Mouse (Mus musculus): Measurements from ENCODE around the gene Rtp3. TPM values are rescaled to one million over a fixed set of nuclear protein-coding genes. Genes with fewer than 3 reads are reported as not detected.

Rtp3 gene
- total and polyA plus RNA-seq, 2 experiments from 2014 or later = 1.4 TPM; not detected in 1

DNA sequence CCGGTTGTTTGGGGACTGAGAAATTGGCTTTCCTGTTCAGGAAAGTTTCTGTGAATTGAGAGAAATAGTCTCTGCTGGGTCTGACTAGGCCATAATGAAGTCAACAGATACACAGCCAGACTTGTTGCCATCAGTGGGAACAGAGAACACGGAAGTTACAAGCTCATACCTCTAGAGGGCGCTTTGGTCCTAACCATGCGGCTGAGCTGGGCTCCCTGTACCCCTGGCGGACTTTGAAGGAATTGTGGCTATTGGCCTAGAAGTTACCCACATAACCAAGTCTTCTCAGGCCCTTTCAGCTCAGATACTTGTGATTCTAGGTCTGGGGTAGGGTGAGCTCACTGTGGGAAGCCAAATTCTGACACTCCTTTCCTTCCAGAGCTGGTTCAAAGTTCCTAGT, 6.9 kb upstream of the Rtp3 start:
- no peaks in the 10 kb centered on the region for H3K4me1 ChIP-seq (ENCODE audit: insufficient read depth, low read length)
- H3K4me2 ChIP-seq (ENCODE audit: low read depth, low read length) = no peak overlapping the region
- no peak overlapping the region for H3K4me3 ChIP-seq (ENCODE audit: low read length)
- H3K27me3 ChIP-seq (ENCODE audit: insufficient read depth, low read length) = no peaks in the 10 kb centered on the region
- no peak overlapping the region for H3K9ac ChIP-seq (replicated peaks; ENCODE audit: low read length)
- no peaks in the 10 kb centered on the region for H3K9me3 ChIP-seq (ENCODE audit: low read length)
- DNase-seq (ENCODE audit: low spot score) (peak; percentile 90), ATAC-seq (peak; percentile 58)
- H3K36me3 ChIP-seq (ENCODE audit: insufficient read depth, low read length) = no peaks in the 10 kb centered on the region
- H3K27ac ChIP-seq = no peak overlapping the region
- peak; percentile 98 for TF ChIP-seq CTCF (IDR thresholded peaks at IDR 0.05; ENCODE audit: low read depth)
- 7% methylated on average over 5 of the region's 5 CpGs for WGBS

DNA sequence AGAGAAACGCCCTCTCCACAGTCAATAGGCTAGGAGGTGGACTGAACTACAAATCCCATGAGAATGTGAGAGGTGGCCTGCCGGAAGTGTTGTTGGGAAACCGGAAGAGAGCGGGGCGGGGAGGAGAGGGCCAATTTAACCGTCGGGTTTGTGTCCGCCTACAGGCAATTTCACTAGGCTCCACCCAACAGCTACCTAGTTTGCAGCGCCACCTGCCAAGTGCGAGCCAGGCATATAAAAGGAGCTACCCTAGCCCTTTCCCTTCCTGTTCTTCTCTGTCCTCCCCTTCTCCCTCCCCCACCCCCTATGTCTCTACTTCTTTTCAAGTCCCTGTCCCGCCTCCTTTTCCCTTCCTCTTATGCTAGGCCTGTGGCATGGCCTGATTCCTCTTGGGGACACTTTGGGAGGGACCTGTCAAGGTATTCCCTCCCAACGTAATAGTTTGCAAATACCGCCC, 4.4 kb upstream of the Rtp3 start:
- WGBS = 13% methylated on average over 13 of the region's 13 CpGs
- ATAC-seq = peak; percentile 86
- peak; percentile 42; the same call in 1 of the 2 replicates for TF ChIP-seq CTCF (IDR thresholded peaks at IDR 0.05; ENCODE audit: low read depth)
- Histone ChIP-seq H3K9me3 (ENCODE audit: low read length) (no peaks in the 10 kb centered on the region), H3K4me2 (ENCODE audit: low read depth, low read length) (peak overlapping the region; percentile 56), H3K27me3 (ENCODE audit: insufficient read depth, low read length) (no peaks in the 10 kb centered on the region), H3K9ac (replicated peaks; ENCODE audit: low read length) (0 out of 2 replicates have a peak overlapping the region, but pooled peaks have one; percentile 34), H3K4me3 (ENCODE audit: low read length) (peak overlapping the region; percentile 37), H3K36me3 (ENCODE audit: insufficient read depth, low read length) (no peaks in the 10 kb centered on the region), H3K27ac (peak overlapping the region; percentile 33; the same call in 1 of the 2 replicates), H3K4me1 (ENCODE audit: insufficient read depth, low read length) (no peaks in the 10 kb centered on the region)
- DNase-seq (ENCODE audit: low spot score) = peak; percentile 88

- Histone ChIP-seq H3K27me3 (ENCODE audit: insufficient read depth, low read length) (no peaks in the 10 kb centered on the region), H3K27ac (no peak overlapping the region), H3K4me3 (ENCODE audit: low read length) (no peak overlapping the region), H3K9me3 (ENCODE audit: low read length) (no peaks in the 10 kb centered on the region), H3K4me2 (ENCODE audit: low read depth, low read length) (no peak overlapping the region), H3K36me3 (ENCODE audit: insufficient read depth, low read length) (no peaks in the 10 kb centered on the region), H3K4me1 (ENCODE audit: insufficient read depth, low read length) (no peaks in the 10 kb centered on the region), H3K9ac (replicated peaks; ENCODE audit: low read length) (no peak overlapping the region)
- DNase-seq (ENCODE audit: low spot score) (no peak), ATAC-seq (no peak)
- TF ChIP-seq CTCF (IDR thresholded peaks at IDR 0.05; ENCODE audit: low read depth) = no peak
- 46% methylated on average over 3 of the region's 3 CpGs for WGBS
Measured at GRCm38 (mm10) chr9:110993281-110993709, 2.9 kb upstream of the Rtp3 start.

DNA sequence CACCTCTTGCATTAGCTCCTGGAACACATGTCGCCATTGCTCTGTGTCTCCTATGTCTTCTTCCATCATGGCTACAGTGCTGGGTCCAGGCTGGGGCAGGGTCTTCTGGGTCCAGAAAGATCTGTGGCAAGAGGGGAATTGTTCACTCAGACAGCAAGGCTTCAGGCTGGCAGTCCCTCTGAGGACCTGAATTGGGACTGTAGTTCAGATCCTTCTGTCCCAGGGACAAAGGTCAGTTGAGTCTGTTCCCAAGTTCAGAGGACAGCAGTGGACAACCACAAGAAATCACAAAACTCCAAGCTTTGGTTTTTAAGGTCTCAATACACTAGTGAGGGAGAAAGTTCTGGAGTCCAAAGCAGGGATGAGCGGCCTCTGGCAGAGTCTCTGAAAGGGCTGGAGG, 840 bp downstream of the Rtp3 start:
- Histone ChIP-seq H3K9ac (replicated peaks; ENCODE audit: low read length) (no peak overlapping the region), H3K4me3 (ENCODE audit: low read length) (no peak overlapping the region), H3K9me3 (ENCODE audit: low read length) (no peaks in the 10 kb centered on the region), H3K36me3 (ENCODE audit: insufficient read depth, low read length) (no peaks in the 10 kb centered on the region), H3K27ac (no peak overlapping the region), H3K4me2 (ENCODE audit: low read depth, low read length) (no peak overlapping the region), H3K27me3 (ENCODE audit: insufficient read depth, low read length) (no peaks in the 10 kb centered on the region), H3K4me1 (ENCODE audit: insufficient read depth, low read length) (no peaks in the 10 kb centered on the region)
- no peak for TF ChIP-seq CTCF (IDR thresholded peaks at IDR 0.05; ENCODE audit: low read depth)
- WGBS = 96% methylated on average over 2 of the region's 2 CpGs
- no peak for DNase-seq (ENCODE audit: low spot score)
- no peak for ATAC-seq

DNA sequence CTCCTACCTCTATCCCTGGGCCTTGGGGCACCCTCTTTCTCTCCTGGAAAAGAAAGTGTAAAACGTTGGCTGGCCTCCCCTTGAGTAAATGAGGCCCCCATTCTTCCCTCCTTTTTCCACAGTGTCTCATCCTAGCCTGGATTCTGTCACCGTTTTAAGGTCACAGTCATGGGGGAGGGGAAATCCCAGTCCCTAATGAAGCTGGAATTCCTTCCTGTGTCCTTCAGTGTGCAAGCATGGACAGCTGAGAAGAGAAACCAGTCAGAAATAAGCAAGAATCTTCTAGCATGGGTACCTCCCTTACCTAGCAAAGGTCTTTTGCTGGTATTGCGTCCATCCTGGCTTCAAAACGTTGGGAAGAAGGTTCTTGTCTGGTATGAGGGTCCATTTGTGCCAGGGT, 1.2 kb downstream of the Rtp3 start:
- no peaks in the 10 kb centered on the region for H3K4me1 ChIP-seq (ENCODE audit: insufficient read depth, low read length)
- no peak overlapping the region for H3K4me3 ChIP-seq (ENCODE audit: low read length)
- WGBS = 58% methylated on average over 4 of the region's 4 CpGs
- no peak overlapping the region for H3K9ac ChIP-seq (replicated peaks; ENCODE audit: low read length)
- H3K4me2 ChIP-seq (ENCODE audit: low read depth, low read length) = no peak overlapping the region
- no peak for ATAC-seq
- TF ChIP-seq CTCF (IDR thresholded peaks at IDR 0.05; ENCODE audit: low read depth) = no peak
- no peak overlapping the region for H3K27ac ChIP-seq
- H3K36me3 ChIP-seq (ENCODE audit: insufficient read depth, low read length) = no peaks in the 10 kb centered on the region
- DNase-seq (ENCODE audit: low spot score) = no peak
- H3K9me3 ChIP-seq (ENCODE audit: low read length) = no peaks in the 10 kb centered on the region
- no peaks in the 10 kb centered on the region for H3K27me3 ChIP-seq (ENCODE audit: insufficient read depth, low read length)

- no peak overlapping the region for H3K4me2 ChIP-seq (ENCODE audit: low read depth, low read length)
- DNase-seq (ENCODE audit: low spot score) = no peak
- no peak overlapping the region for H3K4me3 ChIP-seq (ENCODE audit: low read length)
- H3K9me3 ChIP-seq (ENCODE audit: low read length) = no peaks in the 10 kb centered on the region
- H3K9ac ChIP-seq (replicated peaks; ENCODE audit: low read length) = no peak overlapping the region
- H3K4me1 ChIP-seq (ENCODE audit: insufficient read depth, low read length) = no peaks in the 10 kb centered on the region
- TF ChIP-seq CTCF (IDR thresholded peaks at IDR 0.05; ENCODE audit: low read depth) = no peak
- H3K36me3 ChIP-seq (ENCODE audit: insufficient read depth, low read length) = no peaks in the 10 kb centered on the region
- no peak for ATAC-seq
- H3K27ac ChIP-seq = no peak overlapping the region
- H3K27me3 ChIP-seq (ENCODE audit: insufficient read depth, low read length) = no peaks in the 10 kb centered on the region
- 77% methylated on average over 3 of the region's 3 CpGs for WGBS
Measured at GRCm38 (mm10) chr9:110988078-110988477, 2.3 kb downstream of the Rtp3 start.

- Histone ChIP-seq H3K4me2 (ENCODE audit: low read depth, low read length) (no peak overlapping the region), H3K36me3 (ENCODE audit: insufficient read depth, low read length) (no peaks in the 10 kb centered on the region), H3K4me3 (ENCODE audit: low read length) (no peak overlapping the region), H3K9me3 (ENCODE audit: low read length) (no peaks in the 10 kb centered on the region), H3K27ac (no peak overlapping the region), H3K27me3 (ENCODE audit: insufficient read depth, low read length) (no peaks in the 10 kb centered on the region), H3K4me1 (ENCODE audit: insufficient read depth, low read length) (no peaks in the 10 kb centered on the region), H3K9ac (replicated peaks; ENCODE audit: low read length) (no peak overlapping the region)
- 81% methylated on average over 4 of the region's 4 CpGs for WGBS
- ATAC-seq = no peak
- TF ChIP-seq CTCF (IDR thresholded peaks at IDR 0.05; ENCODE audit: low read depth) = no peak
- no peak for DNase-seq (ENCODE audit: low spot score)
Measured at GRCm38 (mm10) chr9:110987331-110987730, 3.1 kb downstream of the Rtp3 start.

Data from hindbrain, postnatal 0 days (tissue).